Comparison of ENCODE assay signal across 28 mouse cellular contexts in the genomic region with DNA sequence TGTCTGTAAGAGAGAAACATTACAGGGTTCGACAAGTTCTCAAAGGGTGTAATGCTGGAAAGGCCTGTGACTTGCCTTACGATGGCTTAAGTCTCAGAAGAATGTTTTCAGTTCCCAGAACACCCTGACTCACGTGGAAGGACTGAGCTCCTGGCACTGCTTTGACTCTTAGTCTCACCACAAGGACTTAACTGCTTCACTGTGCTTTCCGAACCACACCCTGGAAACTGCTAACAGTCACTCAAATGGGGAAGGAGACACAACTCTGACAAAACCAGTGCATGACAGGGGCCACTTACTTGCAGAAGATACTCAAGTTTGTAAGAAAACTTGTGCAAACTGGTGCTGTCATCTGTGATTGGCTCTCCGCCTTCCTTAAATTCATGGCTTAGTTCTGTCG. TPM values are rescaled to one million over a fixed set of nuclear protein-coding genes. Genes with fewer than 3 reads are reported as not detected.
DNase-seq lines count a peak whose midpoint lies in the region; ATAC-seq and TF ChIP-seq lines count a peak whose summit lies in the region.
"Had no signal": no experiment of that assay in that cellular context is flagged by ENCODE, and none has a peak within 500 bp of the region (broad histone marks: within the 10 kb centered on the region; RNA-seq: fewer than 3 reads in every experiment).

No protein-coding gene starts in this region.

- no peak overlapping the region for H3K4me2 ChIP-seq in liver, embryonic 15.5 days
- no peak overlapping the region for H3K4me2 ChIP-seq in CH12.LX (ENCODE audit: insufficient read depth, low read depth, poor library complexity, severe bottlenecking)
- H3K4me2 ChIP-seq: embryonic facial prominence, embryonic 15.5 days; hindbrain, embryonic 14.5 days; intestine, embryonic 15.5 days; liver, embryonic 12.5 days; midbrain, embryonic 11.5 days had no signal

- peaks cover 59% of the 10 kb centered on the region for H3K36me3 ChIP-seq in liver, embryonic 15.5 days (replicated peaks)
- H3K36me3 ChIP-seq in CH12.LX (replicated peaks in 1 of 2; ENCODE audit: control insufficient read depth in 1 of 2, insufficient read depth in 1 of 2, low read length in 1 of 2) = peaks cover 63 to 84% of the 10 kb centered on the region in 2 experiments
- H3K36me3 ChIP-seq: intestine, embryonic 15.5 days had no signal

- TF ChIP-seq POLR2A in CH12.LX (IDR thresholded peaks at IDR 0.05; ENCODE audit: low read depth, low read length) = no peak
- no peak for TF ChIP-seq POLR2A in embryonic fibroblast, embryonic 13.5 days (IDR thresholded peaks at IDR 0.05; ENCODE audit: low read depth, low read length)

- no peak for ATAC-seq in liver, embryonic 15.5 days (ENCODE audit: insufficient read depth)
- ATAC-seq in megakaryocyte, adult 5-6 weeks (ENCODE audit: poor library complexity, severe bottlenecking) = peak; percentile 93
- ATAC-seq: CD4-positive, CD25-positive, alpha-beta regulatory T cell, adult 4 months; intestine, embryonic 15.5 days; liver, embryonic 12.5 days had no signal

- no peak overlapping the region for H3K4me3 ChIP-seq in liver, embryonic 15.5 days (replicated peaks)
- no peak overlapping the region for H3K4me3 ChIP-seq in CH12.LX (replicated peaks in 1 of 3; ENCODE audit: low read depth in 2 of 3, low read length in 2 of 3, poor library complexity in 1 of 3)
- no peak overlapping the region for H3K4me3 ChIP-seq in embryonic fibroblast, embryonic 13.5 days (ENCODE audit: insufficient read depth, low read length)
- H3K4me3 ChIP-seq: embryonic facial prominence, embryonic 15.5 days; forebrain, embryonic 10.5 days; intestine, embryonic 15.5 days; liver, embryonic 12.5 days had no signal

- TF ChIP-seq EP300 in CH12.LX (IDR thresholded peaks at IDR 0.05; ENCODE audit: low read length) = no peak

- no peak for DNase-seq in liver
- peak; percentile 31 for DNase-seq in CH12.LX (ENCODE audit: extremely low read depth)
- no peak for DNase-seq in ovary, adult 18-20 months (ENCODE audit: low spot score)
- no peak for DNase-seq in urinary bladder, adult 2 months (ENCODE audit: low spot score)
- DNase-seq in adrenal gland, adult 18-20 months (ENCODE audit: low spot score in 2 of 2) = no peak
- DNase-seq: adrenal gland, postnatal 36 days; cerebellum, adult 9-10 months; gastrocnemius, postnatal 36 days; heart, postnatal 4 days; kidney, adult 8-10 months; kidney, postnatal 10 days; retina, postnatal 1 day; right cerebral cortex, postnatal 25 days had no signal

- no peak overlapping the region for H3K9ac ChIP-seq in liver, embryonic 15.5 days
- H3K9ac ChIP-seq in CH12.LX (ENCODE audit: insufficient read depth, low read depth) = no peak overlapping the region
- H3K9ac ChIP-seq: embryonic facial prominence, embryonic 15.5 days; hindbrain, embryonic 14.5 days; intestine, embryonic 15.5 days; liver, embryonic 12.5 days had no signal

- WGBS in liver, embryonic 15.5 days (ENCODE audit: insufficient replicate concordance) = 70% methylated on average over 6 of the region's 6 CpGs

- TF ChIP-seq CTCF in CH12.LX (conservative IDR thresholded peaks at IDR 0.05 in 1 of 2, IDR thresholded peaks at IDR 0.05 in 1 of 2; ENCODE audit: low read depth in 2 of 2, low read length in 2 of 2) = no peak
- TF ChIP-seq CTCF in embryonic fibroblast, embryonic 13.5 days (IDR thresholded peaks at IDR 0.05; ENCODE audit: borderline replicate concordance, insufficient read depth, low read length) = no peak

- H3K79me2 ChIP-seq in CH12.LX (replicated peaks; ENCODE audit: control insufficient read depth, extremely low read depth, insufficient read depth, poor library complexity, severe bottlenecking) = peaks cover 13% of the 10 kb centered on the region

- TF ChIP-seq RAD21 in CH12.LX (IDR thresholded peaks at IDR 0.05; ENCODE audit: low read depth, low read length) = no peak

- H3K27ac ChIP-seq in liver, embryonic 15.5 days (replicated peaks) = 0 out of 2 replicates have a peak overlapping the region, but pooled peaks have one; percentile 34
- H3K27ac ChIP-seq in CH12.LX (ENCODE audit: insufficient read depth, low read depth) = 0 out of 2 replicates have a peak overlapping the region, but pooled peaks have one; percentile 19
- H3K27ac ChIP-seq in embryonic fibroblast, embryonic 13.5 days (ENCODE audit: insufficient read depth, low read length) = peak overlapping the region; percentile 97
- H3K27ac ChIP-seq: embryonic facial prominence, embryonic 15.5 days; forebrain, embryonic 10.5 days; hindbrain, embryonic 14.5 days; intestine, embryonic 15.5 days; liver, embryonic 12.5 days had no signal

- dilution Hi-C loops in CH12.LX (cut with MboI; ENCODE audit: extremely low pct_ligation_motif_present, extremely low pct_unique_long_range_greater_than_20kb, low sequenced_read_pairs) = no loop called here

- peaks cover 10% of the 10 kb centered on the region for H3K4me1 ChIP-seq in liver, embryonic 15.5 days (replicated peaks)
- peaks cover 4 to 24% of the 10 kb centered on the region in 2 experiments; a peak in 3 of 4 replicates for H3K4me1 ChIP-seq in CH12.LX (ENCODE audit: control insufficient read depth in 1 of 2, insufficient read depth in 2 of 2)
- H3K4me1 ChIP-seq in embryonic fibroblast, embryonic 13.5 days (ENCODE audit: control insufficient read depth, insufficient read depth, low read length) = peaks cover 8% of the 10 kb centered on the region
- H3K4me1 ChIP-seq: embryonic facial prominence, embryonic 15.5 days; forebrain, embryonic 10.5 days; intestine, embryonic 15.5 days had no signal

- no peaks in the 10 kb centered on the region for H3K9me3 ChIP-seq in liver, embryonic 15.5 days (replicated peaks)
- H3K9me3 ChIP-seq in CH12.LX (replicated peaks; ENCODE audit: low read length) = no peaks in the 10 kb centered on the region
- H3K9me3 ChIP-seq: embryonic facial prominence, embryonic 15.5 days; forebrain, embryonic 10.5 days; intestine, embryonic 15.5 days; liver, embryonic 12.5 days had no signal

- H3K27me3 ChIP-seq in liver, embryonic 15.5 days = no peaks in the 10 kb centered on the region
- H3K27me3 ChIP-seq in CH12.LX (replicated peaks) = no peaks in the 10 kb centered on the region
- H3K27me3 ChIP-seq: embryonic facial prominence, embryonic 15.5 days; intestine, embryonic 15.5 days; liver, embryonic 12.5 days had no signal

- in situ Hi-C loops in CH12.LX (cut with MboI; ENCODE audit: low pct_ligation_motif_present, low pct_unique_long_range_greater_than_20kb, low sequenced_read_pairs) = no loop called here

TF ChIP-seq in CH12.LX, 34 proteins besides CTCF, POLR2A, EP300 and RAD21:
- TF ChIP-seq BHLHE40 (IDR thresholded peaks at IDR 0.05; ENCODE audit: low read depth, low read length) (0 out of 2 replicates have a peak, but pooled peaks have one; percentile 23), JUN (IDR thresholded peaks at IDR 0.05; ENCODE audit: insufficient read depth, low read depth, low read length) (no peak)

RNA-seq across cellular contexts. Expression of a gene that starts 11.5 kb away (rescaled TPM):
- 3.8 and 4.0 TPM in 2 replicates for polyA plus RNA-seq in liver, embryonic 15.5 days (2015; fragmentation: Nextera tagmentation; extraction: Ambion mirVana)
- total RNA-seq in CH12.LX (2012; rRNA removed) = 6.9 and 10.2 TPM in 2 replicates
- 1.9 and 2.1 TPM in 2 replicates for total RNA-seq in CH12.LX (2014; rRNA removed)
- 5.1 and 6.0 TPM in 2 replicates for polyA plus RNA-seq in CH12.LX (2012; ENCODE audit: insufficient read length, low read depth)
- 25.2 and 29.2 TPM in 2 replicates for polyA plus RNA-seq in embryonic fibroblast, embryonic 13.5 days (2011; ENCODE audit: insufficient read length, low read depth, missing spikeins)
- total RNA-seq in megakaryocyte, adult 5-6 weeks (2015) = 20.3 and 24.4 TPM in 2 replicates
- 18.2 and 22.2 TPM in 2 replicates for total RNA-seq in megakaryocyte, adult 5-6 weeks (2017)
- 12.8 and 24.5 TPM in 2 replicates for polyA plus RNA-seq in urinary bladder, adult 2 months (2012; rRNA removed)
- total RNA-seq in adrenal gland, adult 18-20 months (2021) = 10 to 100 TPM; 32.1 to 40.9 TPM

RNA-seq across cellular contexts. Expression of a gene that starts 21.6 kb away (rescaled TPM):
- 0.03 TPM in 1 of 2 replicates, not detected in the other for polyA plus RNA-seq in liver, embryonic 15.5 days (2015; fragmentation: Nextera tagmentation; extraction: Ambion mirVana)
- total RNA-seq in CH12.LX (2012; rRNA removed) (0.92 and 1.9 TPM in 2 replicates), CH12.LX (2014; rRNA removed) (0.53 and 0.62 TPM in 2 replicates)
- polyA plus RNA-seq in CH12.LX (2012; ENCODE audit: insufficient read length, low read depth) = 0.56 and 0.57 TPM in 2 replicates
- polyA plus RNA-seq in embryonic fibroblast, embryonic 13.5 days (2011; ENCODE audit: insufficient read length, low read depth, missing spikeins) = not detected in 2 replicates
- total RNA-seq in megakaryocyte, adult 5-6 weeks (2015) = 0.16 TPM in 1 of 2 replicates, not detected in the other
- 0.18 and 0.33 TPM in 2 replicates for total RNA-seq in megakaryocyte, adult 5-6 weeks (2017)
- polyA plus RNA-seq in urinary bladder, adult 2 months (2012; rRNA removed) = 0.60 and 0.80 TPM in 2 replicates
- total RNA-seq in adrenal gland, adult 18-20 months (2021) = under 1 TPM; 0.07 to 0.22 TPM
- total RNA-seq: common myeloid progenitor, adult 5-6 weeks; gastrocnemius, postnatal 36 days; heart, postnatal 4 days; layer of hippocampus, adult 18-20 months; layer of hippocampus, postnatal 14 days; left cerebral cortex, adult 8-10 months had no signal
- polyA plus RNA-seq: intestine, embryonic 15.5 days; liver, embryonic 12.5 days; midbrain, embryonic 11.5 days; neural tube, embryonic 11.5 days had no signal

RNA-seq across cellular contexts. Expression of a gene that starts 34.0 kb away (rescaled TPM):
- polyA plus RNA-seq in liver, embryonic 15.5 days (2015; fragmentation: Nextera tagmentation; extraction: Ambion mirVana) = 0.08 and 0.22 TPM in 2 replicates
- total RNA-seq in CH12.LX (2012; rRNA removed) (0.08 and 0.34 TPM in 2 replicates), CH12.LX (2014; rRNA removed) (1.4 and 1.5 TPM in 2 replicates)
- polyA plus RNA-seq in CH12.LX (2012; ENCODE audit: insufficient read length, low read depth) = 0.80 and 1.0 TPM in 2 replicates
- polyA plus RNA-seq in embryonic fibroblast, embryonic 13.5 days (2011; ENCODE audit: insufficient read length, low read depth, missing spikeins) = 0.91 and 4.1 TPM in 2 replicates
- total RNA-seq in megakaryocyte, adult 5-6 weeks (2015) = 1.4 and 3.7 TPM in 2 replicates
- 0.89 and 2.7 TPM in 2 replicates for total RNA-seq in megakaryocyte, adult 5-6 weeks (2017)
- 1.4 and 1.5 TPM in 2 replicates for polyA plus RNA-seq in urinary bladder, adult 2 months (2012; rRNA removed)
- under 1 TPM; 0.20 to 0.70 TPM for total RNA-seq in adrenal gland, adult 18-20 months (2021)
- total RNA-seq: gastrocnemius, postnatal 36 days; heart, postnatal 4 days; layer of hippocampus, adult 18-20 months; layer of hippocampus, postnatal 14 days; left cerebral cortex, adult 8-10 months had no signal

Comparison
In these comparisons a context has a peak if more than half of its experiments do, and no peak if none do; other contexts are left out.
1. H3K27ac ChIP-seq: peak in every context shown above with its lines; median percentile 97 in embryonic fibroblast, embryonic 13.5 days; 34 in liver, embryonic 15.5 days; 19 in CH12.LX.